Mouse (Mus musculus): Measurements from ENCODE around the gene Clk2. TPM values are rescaled to one million over a fixed set of nuclear protein-coding genes. Genes with fewer than 3 reads are reported as not detected.

Clk2 gene
- polyA plus RNA-seq, 1 experiment from 2014 or later, result 24.8 TPM

- no peak for ATAC-seq (ENCODE audit: insufficient number of reproducible peaks, low FRiP score)
- Histone ChIP-seq H3K36me3 (peaks cover 1% of the 10 kb centered on the region; the same call in 1 of the 2 replicates), H3K9me3 (replicated peaks) (no peaks in the 10 kb centered on the region), H3K4me2 (no peak overlapping the region), H3K27ac (ENCODE audit: poor library complexity, severe bottlenecking) (no peak overlapping the region), H3K27me3 (replicated peaks) (no peaks in the 10 kb centered on the region), H3K4me1 (replicated peaks) (peaks cover 9% of the 10 kb centered on the region), H3K9ac (no peak overlapping the region), H3K4me3 (no peak overlapping the region)
- 88% methylated on average over 2 of the region's 2 CpGs for WGBS
Observed at GRCm38 (mm10) chr3:89193853-89194252, 29.3 kb downstream of the Clk2 start.

- Histone ChIP-seq H3K27ac (ENCODE audit: poor library complexity, severe bottlenecking) (peak overlapping the region; percentile 27), H3K4me1 (replicated peaks) (peaks cover 9% of the 10 kb centered on the region), H3K27me3 (replicated peaks) (no peaks in the 10 kb centered on the region), H3K4me3 (peak overlapping the region; percentile 46), H3K9ac (peak overlapping the region; percentile 69), H3K36me3 (no peaks in the 10 kb centered on the region), H3K4me2 (peak overlapping the region; percentile 75), H3K9me3 (replicated peaks) (no peaks in the 10 kb centered on the region)
- WGBS, result 7% methylated on average over 33 of the region's 33 CpGs
- peak; percentile 96 for ATAC-seq (ENCODE audit: insufficient number of reproducible peaks, low FRiP score)
Observed at GRCm38 (mm10) chr3:89195979-89196877, 31.6 kb downstream of the Clk2 start.

- Histone ChIP-seq H3K27me3 (replicated peaks) (no peaks in the 10 kb centered on the region), H3K27ac (ENCODE audit: poor library complexity, severe bottlenecking) (no peak overlapping the region), H3K4me3 (no peak overlapping the region), H3K9me3 (replicated peaks) (no peaks in the 10 kb centered on the region), H3K4me2 (no peak overlapping the region), H3K4me1 (replicated peaks) (peaks cover 14% of the 10 kb centered on the region), H3K36me3 (peaks cover 10% of the 10 kb centered on the region), H3K9ac (no peak overlapping the region)
- ATAC-seq (ENCODE audit: insufficient number of reproducible peaks, low FRiP score), result no peak
- 67% methylated on average over 3 of the region's 3 CpGs for WGBS
Observed at GRCm38 (mm10) chr3:89199839-89200238, 35.2 kb downstream of the Clk2 start.

GRCm38 (mm10) chr3:89202253-89203141, 37.9 kb downstream of the Clk2 start, which contains the start of gene Gba:
Gba (plus strand) TSS chr3:89202928.
- Histone ChIP-seq H3K27me3 (replicated peaks) (no peaks in the 10 kb centered on the region), H3K4me3 (peak within 1 kb of the TSS; percentile 60), H3K27ac (ENCODE audit: poor library complexity, severe bottlenecking) (no peak within 1 kb of the TSS), H3K36me3 (peaks cover 36% of the 10 kb centered on the region), H3K9me3 (replicated peaks) (no peaks in the 10 kb centered on the region), H3K4me2 (peak within 1 kb of the TSS; percentile 72), H3K9ac (peak within 1 kb of the TSS; percentile 67), H3K4me1 (replicated peaks) (peaks cover 5% of the 10 kb centered on the region)
- WGBS, result 24% methylated on average over 13 of the region's 13 CpGs
- ATAC-seq (ENCODE audit: insufficient number of reproducible peaks, low FRiP score), result peak; percentile 90

- 31% methylated on average over 5 of the region's 5 CpGs for WGBS
- peak overlapping the region; percentile 72 for H3K4me2 ChIP-seq
- H3K9ac ChIP-seq, result peak overlapping the region; percentile 67
- H3K36me3 ChIP-seq, result peaks cover 43% of the 10 kb centered on the region
- peak overlapping the region; percentile 60 for H3K4me3 ChIP-seq
- no peaks in the 10 kb centered on the region for H3K27me3 ChIP-seq (replicated peaks)
- H3K27ac ChIP-seq (ENCODE audit: poor library complexity, severe bottlenecking), result no peak overlapping the region
- H3K9me3 ChIP-seq (replicated peaks), result no peaks in the 10 kb centered on the region
- peaks cover 5% of the 10 kb centered on the region for H3K4me1 ChIP-seq (replicated peaks)
- no peak for ATAC-seq (ENCODE audit: insufficient number of reproducible peaks, low FRiP score)
Observed at GRCm38 (mm10) chr3:89203142-89203514, 38.5 kb downstream of the Clk2 start.

- Histone ChIP-seq H3K4me1 (replicated peaks) (peaks cover 8% of the 10 kb centered on the region), H3K9me3 (replicated peaks) (no peaks in the 10 kb centered on the region), H3K36me3 (peaks cover 72% of the 10 kb centered on the region), H3K27me3 (replicated peaks) (no peaks in the 10 kb centered on the region), H3K9ac (no peak overlapping the region), H3K4me3 (no peak overlapping the region), H3K4me2 (no peak overlapping the region), H3K27ac (ENCODE audit: poor library complexity, severe bottlenecking) (no peak overlapping the region)
- no peak for ATAC-seq (ENCODE audit: insufficient number of reproducible peaks, low FRiP score)
- WGBS, result 88% methylated on average over 7 of the region's 7 CpGs
Observed at GRCm38 (mm10) chr3:89206079-89206478, 41.5 kb downstream of the Clk2 start.

GRCm38 (mm10) chr3:89206695-89207094, 42.1 kb downstream of the Clk2 start:
- no peaks in the 10 kb centered on the region for H3K9me3 ChIP-seq (replicated peaks)
- H3K4me2 ChIP-seq, result no peak overlapping the region
- no peak for ATAC-seq (ENCODE audit: insufficient number of reproducible peaks, low FRiP score)
- peaks cover 76% of the 10 kb centered on the region for H3K36me3 ChIP-seq
- H3K27ac ChIP-seq (ENCODE audit: poor library complexity, severe bottlenecking), result no peak overlapping the region
- 86% methylated on average over 2 of the region's 2 CpGs for WGBS
- H3K27me3 ChIP-seq (replicated peaks), result no peaks in the 10 kb centered on the region
- no peak overlapping the region for H3K9ac ChIP-seq
- H3K4me3 ChIP-seq, result no peak overlapping the region
- peaks cover 10% of the 10 kb centered on the region for H3K4me1 ChIP-seq (replicated peaks)

GRCm38 (mm10) chr3:89208075-89208657, 43.6 kb downstream of the Clk2 start:
- Histone ChIP-seq H3K27me3 (replicated peaks) (no peaks in the 10 kb centered on the region), H3K4me3 (no peak overlapping the region), H3K27ac (ENCODE audit: poor library complexity, severe bottlenecking) (no peak overlapping the region), H3K9ac (no peak overlapping the region), H3K36me3 (peaks cover 76% of the 10 kb centered on the region), H3K4me2 (no peak overlapping the region), H3K9me3 (replicated peaks) (no peaks in the 10 kb centered on the region), H3K4me1 (replicated peaks) (peaks cover 15% of the 10 kb centered on the region)
- ATAC-seq (ENCODE audit: insufficient number of reproducible peaks, low FRiP score), result no peak
- 86% methylated on average over 13 of the region's 13 CpGs for WGBS

GRCm38 (mm10) chr3:89208736-89209135, 44.1 kb downstream of the Clk2 start:
- Histone ChIP-seq H3K4me1 (replicated peaks) (peaks cover 11% of the 10 kb centered on the region), H3K36me3 (peaks cover 76% of the 10 kb centered on the region), H3K27ac (ENCODE audit: poor library complexity, severe bottlenecking) (no peak overlapping the region), H3K27me3 (replicated peaks) (no peaks in the 10 kb centered on the region), H3K4me2 (no peak overlapping the region), H3K4me3 (no peak overlapping the region), H3K9me3 (replicated peaks) (no peaks in the 10 kb centered on the region), H3K9ac (no peak overlapping the region)
- no peak for ATAC-seq (ENCODE audit: insufficient number of reproducible peaks, low FRiP score)
- WGBS, result 86% methylated on average over 6 of the region's 6 CpGs

GRCm38 (mm10) chr3:89209731-89210130, 45.1 kb downstream of the Clk2 start:
- Histone ChIP-seq H3K4me2 (no peak overlapping the region), H3K4me1 (replicated peaks) (peaks cover 15% of the 10 kb centered on the region), H3K36me3 (peaks cover 67% of the 10 kb centered on the region), H3K9me3 (replicated peaks) (no peaks in the 10 kb centered on the region), H3K27ac (ENCODE audit: poor library complexity, severe bottlenecking) (no peak overlapping the region; the same call in 1 of the 2 replicates), H3K4me3 (no peak overlapping the region), H3K27me3 (replicated peaks) (no peaks in the 10 kb centered on the region), H3K9ac (no peak overlapping the region)
- ATAC-seq (ENCODE audit: insufficient number of reproducible peaks, low FRiP score), result no peak
- 91% methylated on average over 7 of the region's 7 CpGs for WGBS

- H3K27me3 ChIP-seq (replicated peaks), result no peaks in the 10 kb centered on the region
- no peak for ATAC-seq (ENCODE audit: insufficient number of reproducible peaks, low FRiP score)
- H3K4me2 ChIP-seq, result no peak overlapping the region
- 78% methylated on average over 13 of the region's 13 CpGs for WGBS
- H3K27ac ChIP-seq (ENCODE audit: poor library complexity, severe bottlenecking), result peak overlapping the region; percentile 50
- H3K9me3 ChIP-seq (replicated peaks), result no peaks in the 10 kb centered on the region
- peaks cover 19% of the 10 kb centered on the region for H3K4me1 ChIP-seq (replicated peaks)
- H3K9ac ChIP-seq, result no peak overlapping the region
- peaks cover 63% of the 10 kb centered on the region for H3K36me3 ChIP-seq
- no peak overlapping the region for H3K4me3 ChIP-seq
Observed at GRCm38 (mm10) chr3:89210162-89210561, 45.6 kb downstream of the Clk2 start.
